Mouse (Mus musculus) brain, embryonic 18.5 days (tissue): ENCODE measurements around the gene St6galnac4.

Experiments
- DNase-seq: peaks from one replicate; pipeline ENCODE4 v3.0.0-alpha.2; 2012; ENCODE audit warnings: low read depth, low spot score

St6galnac4 gene

DNA sequence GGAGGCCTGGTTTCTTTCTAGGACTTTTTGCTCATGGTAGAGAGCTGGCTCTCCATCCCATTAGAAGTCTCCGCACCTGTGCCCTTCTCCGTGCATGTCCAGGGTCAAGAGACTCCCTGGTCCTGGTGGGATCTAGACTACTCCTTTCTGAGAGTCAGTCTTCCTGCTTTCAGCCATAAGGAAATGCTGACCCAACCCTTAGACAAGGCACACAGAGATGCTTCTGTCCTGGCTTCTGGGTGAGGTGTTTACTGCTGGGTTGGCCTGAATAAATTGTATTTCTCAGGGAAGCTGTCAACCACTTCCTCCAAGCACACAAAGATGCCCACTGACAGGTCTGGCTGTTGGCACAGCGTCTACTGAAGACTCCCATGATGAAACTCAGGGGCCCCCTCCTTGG, 12.5 kb downstream of the St6galnac4 start, which contains the start of gene St6galnac6:
TSS of gene St6galnac6 (plus strand) at position 301 of the 400 bp plus-strand sequence.
- DNase-seq: no peak

DNA sequence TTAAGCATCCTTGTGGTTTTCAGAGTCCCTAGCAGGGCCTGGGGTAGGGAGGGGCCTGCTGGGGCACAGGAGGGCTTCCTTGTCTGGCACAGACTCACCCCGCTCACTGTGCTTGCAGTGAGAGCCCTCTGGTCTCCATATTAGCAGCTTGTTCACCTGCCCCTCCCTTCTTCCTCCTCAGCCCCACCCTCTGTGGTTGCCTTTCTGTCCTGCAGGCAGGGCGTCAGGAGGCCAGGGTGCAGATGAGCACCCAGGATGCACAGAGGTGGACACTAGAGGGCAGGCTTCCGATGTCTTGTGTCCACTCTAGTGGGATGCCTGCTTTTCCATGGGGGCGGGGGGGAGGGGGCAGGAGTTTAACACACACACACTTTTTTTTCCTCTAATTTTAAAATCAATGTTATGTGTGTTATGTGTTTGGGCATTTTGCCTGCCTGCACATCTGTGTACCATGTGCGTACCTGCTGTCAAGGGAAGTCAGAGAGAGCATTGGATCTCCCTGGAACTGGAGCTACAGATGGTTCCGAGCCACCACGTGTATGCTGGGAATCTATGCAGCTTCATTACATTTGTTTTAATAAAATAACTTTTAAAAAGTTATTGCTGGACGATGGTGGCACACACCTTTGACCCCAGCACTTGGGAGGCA, 14.6 kb downstream of the St6galnac4 start:
- no peak for DNase-seq

DNA sequence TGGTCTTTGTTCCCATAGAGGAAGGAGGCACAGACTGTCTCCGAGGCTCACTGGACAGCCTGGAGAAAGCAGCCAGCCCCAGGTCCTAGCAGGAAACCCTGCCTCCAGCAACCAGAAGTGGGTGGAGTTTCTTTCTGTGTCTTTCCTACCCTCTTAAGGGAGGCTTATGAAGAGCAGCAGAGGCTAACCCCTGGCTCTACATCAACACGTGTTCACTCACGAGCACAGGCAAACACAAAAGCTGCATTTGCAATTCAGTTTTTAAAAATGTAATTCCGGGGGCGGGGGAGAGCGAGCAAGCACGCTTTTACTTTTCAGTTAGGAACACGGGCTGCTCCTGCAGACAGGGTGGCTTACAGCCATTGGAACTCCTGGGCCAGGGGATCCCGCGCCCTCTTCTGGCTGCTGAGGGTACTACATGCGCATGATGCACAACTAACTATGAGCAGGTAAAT, 15.7 kb downstream of the St6galnac4 start:
- no peak for DNase-seq

DNA sequence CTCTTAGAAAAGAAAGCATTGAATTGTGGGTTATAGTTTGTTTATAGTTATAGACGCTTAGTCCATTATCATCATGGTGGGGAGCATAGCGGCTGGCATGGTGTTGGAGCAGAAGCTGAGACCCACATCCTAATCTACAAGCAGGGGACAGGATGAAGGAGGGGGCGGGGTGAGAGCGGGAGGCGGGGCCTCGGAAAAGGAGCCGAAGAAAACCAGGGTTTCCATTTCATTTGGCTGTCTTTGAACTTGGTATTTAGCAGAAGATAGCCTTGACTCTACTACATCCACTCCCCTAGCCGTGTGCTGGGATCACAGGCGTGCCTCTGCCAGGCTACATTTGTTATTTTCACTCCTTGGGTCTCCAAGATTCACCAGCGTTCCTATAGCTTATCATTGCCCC, 17.7 kb downstream of the St6galnac4 start:
- no peak for DNase-seq

DNA sequence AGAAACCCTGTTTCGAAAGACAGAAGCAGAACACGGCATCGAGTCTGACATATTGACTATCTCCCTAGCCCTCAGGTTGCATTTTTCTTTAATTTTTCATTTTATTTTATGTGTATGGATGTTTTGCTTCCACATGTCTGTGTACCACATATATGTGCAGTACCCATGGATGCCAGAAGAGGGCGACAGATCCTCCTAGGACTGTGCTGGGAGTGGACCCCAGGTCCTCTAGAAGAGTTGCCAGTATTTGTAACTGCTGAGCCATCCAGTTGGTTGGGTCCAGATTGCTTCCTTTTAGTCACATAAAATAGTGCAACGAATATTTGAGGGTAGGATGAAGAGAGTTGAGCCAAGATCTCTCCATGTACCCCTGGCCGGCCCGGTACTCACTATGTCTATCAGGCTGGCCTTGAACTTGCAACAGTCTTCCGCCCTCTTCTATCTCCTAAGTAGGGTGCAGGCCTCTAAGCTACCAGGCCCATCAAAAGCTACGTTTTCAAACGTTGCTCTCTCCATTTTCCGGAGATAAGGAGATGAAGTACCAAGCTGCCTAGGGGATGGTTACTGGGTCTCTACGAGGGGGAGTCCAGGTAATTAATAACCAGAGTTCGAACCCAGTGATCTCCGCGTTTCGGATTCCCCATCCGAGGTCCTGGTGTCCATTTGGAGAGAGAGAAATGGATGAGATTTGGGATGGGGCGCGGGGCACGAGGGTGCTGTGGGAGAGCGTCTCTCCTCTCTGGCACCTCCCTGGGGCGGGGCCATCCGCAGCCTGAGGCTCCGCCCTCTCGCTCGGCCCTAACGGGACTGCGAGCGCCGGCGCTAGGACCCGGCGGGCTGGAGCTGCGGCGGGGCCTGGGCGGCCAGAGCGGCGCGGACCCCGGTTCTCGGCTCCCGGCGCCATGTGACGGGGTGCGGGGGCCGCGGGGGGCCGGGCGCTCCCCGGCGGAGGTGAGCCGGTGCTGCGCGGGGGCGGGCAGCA, 19.6 kb downstream of the St6galnac4 start:
- no peak for DNase-seq

DNA sequence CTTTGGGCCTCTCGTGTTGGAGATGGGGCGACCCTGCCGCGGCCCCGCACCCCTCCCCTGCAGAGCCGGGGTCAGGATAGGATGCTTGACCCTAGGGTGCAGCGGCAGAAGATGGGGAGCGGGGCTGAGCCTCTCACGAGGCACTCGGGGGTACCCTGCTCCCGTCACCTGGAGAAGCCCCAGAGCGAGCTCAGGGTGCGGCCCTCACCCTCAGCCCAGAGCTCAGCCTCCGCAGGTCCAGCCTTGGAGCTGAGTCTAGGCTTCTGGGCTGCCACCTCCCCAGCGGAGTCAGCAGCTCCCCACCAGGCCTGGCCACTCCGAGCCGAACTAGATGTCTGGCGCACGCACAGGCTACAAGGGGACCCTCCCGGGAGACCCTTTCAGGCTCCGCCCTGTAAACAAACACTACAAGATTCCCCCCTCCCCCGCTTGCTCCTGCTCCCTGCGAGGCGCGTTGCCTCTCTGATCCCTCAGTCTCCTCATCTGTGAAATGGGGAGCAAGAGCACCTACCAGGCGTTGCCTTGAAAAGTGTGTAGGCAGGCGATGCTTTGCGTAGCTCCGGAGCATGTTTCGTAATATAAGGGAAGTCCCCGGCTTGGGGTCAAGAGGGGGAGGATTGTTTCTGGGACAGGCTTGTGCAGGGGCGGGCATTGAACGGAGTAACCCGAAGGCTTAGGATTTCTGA, 20.5 kb downstream of the St6galnac4 start:
- no peak for DNase-seq

DNA sequence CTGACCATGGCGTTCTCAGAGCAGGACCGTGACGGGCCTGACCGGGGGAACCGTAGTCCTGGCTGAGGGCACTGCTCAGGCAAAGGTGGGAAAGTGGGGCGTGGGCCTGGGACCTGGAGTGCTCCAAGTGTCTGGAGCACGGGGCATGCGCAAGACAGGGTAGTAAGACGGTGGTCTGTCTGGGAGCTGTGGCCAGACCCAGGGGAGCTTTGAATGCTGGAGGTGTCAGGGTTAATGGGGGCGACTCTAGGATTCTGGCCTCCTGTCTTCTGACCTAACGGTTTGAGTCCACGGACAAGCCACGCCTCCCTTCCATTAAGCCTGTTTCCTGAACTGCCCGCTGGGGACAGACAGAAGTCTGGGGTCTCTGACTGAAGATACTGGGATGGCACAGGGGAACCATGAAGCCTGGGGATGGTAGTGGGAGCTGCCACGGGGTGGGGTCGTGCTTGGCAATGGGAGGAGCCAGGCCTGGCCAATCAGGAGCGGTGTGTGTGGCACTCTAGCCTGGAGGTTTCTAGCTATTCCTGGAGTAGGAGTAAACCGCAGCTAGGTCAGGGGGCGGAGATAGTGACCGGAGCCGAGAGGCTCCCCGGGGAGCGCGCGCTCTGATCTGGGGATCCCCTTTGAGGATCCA, 21.4 kb downstream of the St6galnac4 start:
- DNase-seq: no peak

DNA sequence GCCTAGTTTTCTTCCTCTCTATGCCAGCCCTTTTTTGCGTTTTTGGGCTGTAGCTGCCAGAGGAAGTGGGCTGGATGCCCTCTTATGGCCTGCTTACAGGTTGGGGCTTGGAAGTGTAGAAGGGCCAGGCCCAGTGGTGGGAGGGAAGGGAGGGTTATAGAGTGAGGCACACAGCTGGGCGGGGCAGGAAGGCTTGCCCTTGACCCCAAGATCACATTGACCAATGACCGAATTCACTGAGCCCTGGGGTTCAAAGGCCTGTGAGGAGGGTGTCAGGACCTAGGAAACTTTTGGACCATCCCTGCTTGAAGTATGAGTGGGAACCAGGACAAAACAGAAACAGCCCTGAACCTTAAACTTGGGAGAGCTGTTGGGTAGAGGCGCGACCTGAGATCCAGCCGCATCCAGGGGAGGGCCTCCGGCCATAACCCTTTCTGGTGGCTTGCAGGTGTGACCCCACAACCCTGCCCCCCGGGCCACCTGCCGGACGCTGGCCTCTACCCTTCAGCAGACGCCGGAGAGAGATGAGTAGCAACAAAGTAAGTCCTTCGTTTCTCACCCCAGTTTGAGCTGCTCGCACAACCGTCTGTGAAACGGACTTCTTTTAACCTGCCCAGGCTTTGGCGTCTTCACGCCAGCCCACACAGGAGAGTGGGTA, 22.0 kb downstream of the St6galnac4 start:
- no peak for DNase-seq

DNA sequence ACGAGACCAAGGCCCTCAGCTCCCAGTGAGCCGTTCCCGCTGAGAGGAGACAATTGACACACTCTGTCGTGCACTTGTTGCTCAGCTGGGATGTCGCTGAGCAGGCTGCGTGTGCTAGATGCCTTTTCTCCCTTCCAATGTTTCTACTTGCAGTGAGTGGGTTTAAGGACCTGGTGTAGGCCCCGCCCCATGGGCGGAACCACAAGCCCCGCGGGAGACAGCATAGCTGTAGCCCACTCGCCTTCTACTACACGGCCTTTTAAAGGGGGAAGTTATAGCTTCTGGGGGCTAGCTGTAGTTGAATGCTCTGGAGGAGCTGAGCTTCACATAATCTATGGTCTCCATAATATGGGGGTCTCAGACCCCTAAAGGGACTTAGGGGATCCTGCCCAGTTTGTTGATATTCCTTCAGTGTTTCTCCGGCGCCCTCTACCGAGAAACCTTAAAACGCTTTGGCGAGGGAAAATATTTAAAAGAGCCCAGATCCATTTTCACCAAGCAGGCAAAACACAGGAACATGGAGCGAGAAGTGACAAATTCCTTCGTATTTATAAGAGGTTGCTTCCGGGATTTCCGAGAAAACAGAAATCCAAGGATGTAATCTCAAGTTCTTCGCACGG, 23.8 kb downstream of the St6galnac4 start:
- no peak for DNase-seq

DNA sequence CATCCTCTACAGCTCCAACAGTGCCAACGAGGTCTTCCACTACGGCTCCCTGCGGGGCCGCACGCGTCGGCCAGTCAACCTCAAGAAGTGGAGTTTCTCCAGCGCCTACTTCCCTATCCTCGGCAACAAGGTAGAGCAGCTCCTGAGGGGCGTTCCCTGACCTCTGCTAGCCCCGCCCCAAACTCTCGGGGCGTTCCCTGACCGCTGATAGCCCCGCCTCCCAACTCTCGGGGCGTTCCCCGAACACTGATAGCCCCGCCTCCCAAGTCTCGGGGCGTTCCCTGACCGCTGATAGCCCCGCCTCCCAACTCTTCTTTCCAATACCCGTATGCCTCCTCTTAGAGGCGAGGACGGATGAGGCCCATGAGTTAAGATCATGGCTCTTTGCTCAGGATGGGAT, 25.4 kb downstream of the St6galnac4 start:
- no peak for DNase-seq

DNA sequence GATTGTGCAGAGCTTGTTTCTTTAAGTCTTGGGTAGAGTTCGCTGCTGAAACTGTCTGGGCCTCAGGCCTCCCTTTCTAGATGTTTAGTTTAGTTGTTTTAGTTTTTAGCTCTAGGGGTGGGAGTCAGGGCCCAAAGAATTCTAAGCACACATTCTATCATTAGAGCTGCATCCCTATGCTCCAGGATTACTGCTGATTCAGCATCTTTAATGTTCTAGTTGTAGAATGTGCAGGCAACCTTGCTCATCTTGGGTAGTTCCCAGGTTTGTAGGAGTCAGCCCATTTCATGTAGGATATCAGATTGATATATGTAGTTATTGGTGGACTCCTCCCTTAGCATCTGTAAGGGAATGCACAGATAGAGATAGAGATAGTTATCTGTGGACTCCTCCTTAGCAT, 30.2 kb downstream of the St6galnac4 start:
- no peak for DNase-seq

DNA sequence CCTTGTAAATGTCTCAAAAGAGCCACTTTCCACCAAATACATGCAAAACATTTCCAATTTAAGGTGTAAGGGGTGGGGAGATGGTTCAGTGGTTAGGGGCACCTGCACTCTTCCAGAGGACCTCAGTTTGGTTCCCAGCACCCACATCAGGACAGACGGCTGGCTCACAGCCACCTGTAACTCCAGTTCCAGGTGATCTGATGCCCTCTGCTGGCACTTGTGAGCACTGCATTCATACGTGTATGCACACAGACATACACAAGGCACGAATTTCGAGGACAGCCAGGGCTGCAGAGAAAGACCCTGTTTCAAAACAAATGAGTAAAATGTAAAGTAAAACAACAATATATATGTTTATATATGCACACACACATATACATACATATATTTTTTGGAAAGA, 30.7 kb downstream of the St6galnac4 start:
- no peak for DNase-seq

DNA sequence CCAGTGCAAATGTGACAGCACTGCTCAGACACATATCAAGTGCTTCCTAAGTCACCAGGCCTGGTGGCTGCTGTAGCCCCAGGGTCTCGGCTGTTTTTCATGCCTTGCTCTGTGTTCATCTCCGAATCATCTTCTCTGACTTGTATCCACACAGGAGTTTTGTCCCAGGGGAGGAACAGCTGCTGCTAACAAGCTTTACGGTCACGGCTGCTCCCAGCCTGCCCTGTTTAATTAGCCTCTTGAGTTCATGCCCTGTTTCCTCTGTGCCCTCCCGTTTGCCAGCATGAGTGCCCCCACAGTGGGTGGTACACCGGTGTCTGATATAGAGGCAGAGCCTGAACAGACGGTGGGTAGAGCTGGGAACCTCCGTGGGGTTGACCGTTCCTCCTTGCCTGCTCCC, 31.2 kb downstream of the St6galnac4 start:
- DNase-seq: no peak

DNA sequence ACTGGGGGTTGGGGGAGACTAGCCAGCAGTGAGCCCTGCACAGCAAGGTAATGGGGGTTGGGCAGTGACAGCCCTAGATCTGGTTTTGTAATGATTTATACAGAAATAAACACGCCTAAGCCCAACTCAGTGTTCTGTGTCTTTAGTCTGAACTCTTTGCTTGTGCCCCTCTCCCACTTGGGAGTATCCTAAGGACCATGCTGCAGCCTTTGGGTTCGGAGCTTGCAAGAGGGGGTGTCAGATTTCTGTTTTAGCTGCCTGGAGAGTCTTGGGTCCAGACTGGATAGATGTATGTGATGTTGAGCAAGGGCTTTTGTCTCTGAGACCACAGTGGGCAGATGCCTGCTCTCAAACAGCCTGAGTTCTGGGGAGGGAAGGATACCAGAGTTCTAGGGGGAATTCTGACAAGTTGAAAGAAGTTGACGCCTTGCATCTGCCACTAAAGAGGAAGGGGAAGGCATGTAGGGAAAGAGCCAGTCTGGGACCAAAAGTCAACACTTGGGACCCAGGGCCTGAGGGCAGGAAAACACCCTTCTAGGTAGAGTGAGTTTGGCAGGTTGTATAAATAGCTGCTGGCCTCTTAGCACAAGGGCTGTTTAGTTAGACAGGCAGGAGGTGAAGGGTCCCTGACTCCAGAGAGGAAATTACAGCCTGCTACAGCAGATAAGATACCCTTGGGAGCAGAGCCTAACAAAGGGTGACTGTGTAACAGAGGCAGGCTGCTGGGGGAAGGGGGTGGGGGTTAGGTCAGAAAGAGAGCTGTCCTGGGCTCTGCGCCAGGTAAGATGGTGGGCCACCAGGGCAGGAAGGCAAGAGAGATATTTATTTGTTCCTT, 34.0 kb downstream of the St6galnac4 start:
- DNase-seq: no peak

DNA sequence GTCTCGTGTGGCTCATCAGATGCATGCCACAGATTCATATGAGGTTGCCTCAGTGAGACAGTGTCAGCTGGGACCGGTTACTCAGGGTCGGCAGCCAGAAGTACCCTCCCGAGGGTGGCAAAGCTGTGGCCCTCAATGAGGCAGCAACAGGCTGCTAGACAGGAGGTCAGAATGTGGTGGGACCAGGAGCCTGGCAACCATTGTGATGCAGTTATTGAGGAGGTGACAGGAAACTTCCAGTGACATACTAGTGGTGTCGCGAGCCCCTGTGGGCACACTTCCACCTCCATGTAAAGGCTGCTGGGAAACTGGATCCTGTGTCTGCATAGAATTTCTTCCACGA, 34.6 kb downstream of the St6galnac4 start, which contains the start of gene Ak1:
TSS of gene Ak1 (plus strand) at position 242 of the 343 bp plus-strand sequence.
- DNase-seq: no peak

DNA sequence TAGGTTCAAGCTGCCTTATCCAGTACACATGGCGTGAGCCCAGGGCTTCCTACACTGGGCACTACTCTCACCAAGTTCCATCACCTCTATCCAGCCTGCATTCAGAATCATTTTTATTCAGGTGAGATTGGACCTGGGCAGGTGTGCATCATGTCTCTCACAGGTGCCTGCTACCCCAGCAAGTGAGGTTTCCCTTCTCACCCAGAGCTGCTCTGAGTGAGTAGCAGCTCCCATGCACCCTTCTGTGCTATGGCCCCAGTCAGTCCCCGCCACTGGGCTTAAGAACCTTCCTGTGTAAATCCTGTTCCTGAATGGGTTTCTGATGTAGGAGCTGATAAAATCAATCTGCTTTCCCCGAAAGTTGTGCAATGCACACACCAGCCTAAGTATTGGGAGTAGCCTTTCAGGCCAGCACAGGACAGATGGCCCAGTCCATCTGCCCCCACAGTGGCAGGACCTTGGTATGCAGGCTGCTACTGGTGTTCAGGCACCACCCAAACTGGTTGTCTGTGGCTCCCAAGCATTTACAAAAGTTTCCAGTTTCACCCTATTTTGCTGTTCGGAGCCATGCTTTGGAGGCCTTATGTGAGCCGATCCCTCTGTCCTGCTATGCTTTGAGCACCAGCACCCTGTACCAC, 37.3 kb downstream of the St6galnac4 start:
- no peak for DNase-seq

DNA sequence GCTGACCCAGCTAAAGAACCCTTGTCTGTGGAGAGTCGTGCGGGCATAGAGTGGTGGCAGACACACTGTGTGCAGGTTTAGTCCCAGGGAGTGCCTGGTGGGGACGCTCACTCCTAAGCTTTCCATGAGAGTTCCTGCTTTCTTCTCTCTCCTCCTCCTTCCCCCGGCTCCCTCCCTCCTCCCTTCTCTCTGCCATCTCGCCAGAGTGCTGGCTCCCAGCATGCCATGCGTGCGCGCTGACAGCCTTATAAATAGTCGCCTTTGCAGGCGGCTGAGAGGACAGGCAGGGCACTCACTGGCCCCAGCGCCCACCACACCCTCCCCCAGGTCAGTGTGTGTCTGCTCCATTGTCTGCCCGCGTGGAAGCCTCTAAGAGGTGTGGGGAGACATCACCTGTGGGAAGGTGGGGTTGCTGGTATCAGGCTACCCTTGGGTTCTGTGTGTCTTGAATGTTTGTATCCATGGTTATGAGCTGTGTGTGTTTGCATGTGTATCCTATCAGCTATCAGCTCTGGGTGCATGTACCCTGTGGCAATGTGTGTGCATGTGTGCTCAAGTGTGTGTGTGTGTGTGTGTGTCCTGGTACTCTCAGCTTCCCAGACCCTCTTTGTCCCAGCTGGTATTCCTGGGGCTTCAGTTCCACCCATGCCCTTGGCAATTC, 38.4 kb downstream of the St6galnac4 start:
- peak; percentile 60 for DNase-seq

DNA sequence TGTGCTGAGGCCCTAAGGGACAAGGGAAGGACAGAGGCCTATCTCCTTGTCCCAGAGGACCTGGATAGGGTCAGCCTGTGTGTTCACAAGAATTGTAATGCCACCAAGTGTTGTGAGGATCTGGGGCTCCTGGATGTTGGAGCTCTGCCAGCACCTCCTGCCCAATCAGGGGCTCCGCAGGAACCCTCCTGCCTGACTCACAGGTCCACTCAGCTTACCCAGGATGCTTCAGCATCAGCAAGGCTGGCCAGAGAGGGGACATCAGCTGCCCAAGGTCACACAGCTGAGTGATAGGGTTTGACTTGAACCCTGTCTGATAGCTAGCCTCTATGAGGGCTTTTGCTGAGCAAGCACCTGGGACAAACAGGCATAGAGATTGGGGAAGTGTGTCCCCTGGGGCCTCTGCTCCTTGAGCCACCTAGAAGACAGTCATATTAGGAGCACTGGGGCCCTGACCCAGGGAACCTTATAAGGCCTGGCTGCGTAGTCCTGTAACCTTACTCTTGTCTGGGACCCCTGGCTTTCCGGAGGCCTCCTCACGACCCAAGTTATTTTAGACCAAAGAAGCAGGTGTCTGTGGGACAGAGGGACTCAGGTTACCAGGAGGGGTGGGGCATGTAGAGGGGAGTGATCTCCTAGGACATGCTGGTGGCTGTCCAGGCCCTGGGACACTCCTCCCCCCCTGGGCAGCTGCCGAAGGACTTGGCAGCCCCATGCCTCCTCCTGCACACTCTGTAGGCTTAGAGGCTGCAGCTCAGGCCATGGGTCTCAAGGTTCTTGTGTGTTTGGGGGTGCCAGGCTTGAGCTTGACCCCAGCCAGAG, 39.2 kb downstream of the St6galnac4 start:
- no peak for DNase-seq
